In the genomic region with DNA sequence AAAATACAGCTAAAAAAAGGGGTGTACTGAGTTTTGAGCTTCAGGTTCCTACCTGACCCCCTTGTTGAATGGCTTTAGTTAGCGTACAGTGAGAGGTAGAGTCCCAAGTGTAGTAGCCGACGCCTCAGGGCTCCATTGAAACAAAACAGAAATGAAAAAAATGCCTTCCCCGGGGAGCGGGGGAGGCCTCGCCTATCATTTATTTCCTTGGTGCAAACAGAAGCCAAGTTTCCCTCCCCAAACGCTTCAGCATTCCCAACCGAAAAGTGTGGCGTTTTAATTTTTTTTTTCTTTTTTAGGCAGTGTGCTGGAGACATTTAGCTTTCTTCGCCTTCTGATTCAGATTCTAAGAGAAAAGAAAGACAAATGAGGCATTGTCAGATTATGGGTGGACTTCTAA, we compare ENCODE assay signal across 20 mouse cellular contexts. TPM values are rescaled to one million over a fixed set of nuclear protein-coding genes. Genes with fewer than 3 reads are reported as not detected.
DNase-seq lines count a peak whose midpoint lies in the region; TF ChIP-seq lines count a peak whose summit lies in the region.
"Had no signal": no experiment of that assay in that cellular context is flagged by ENCODE, and none has a peak within 500 bp of the region (broad histone marks: within the 10 kb centered on the region; RNA-seq: fewer than 3 reads in every experiment).

No protein-coding gene starts in this region.

- no peak for TF ChIP-seq CTCF in layer of hippocampus, adult 2 months (conservative IDR thresholded peaks at IDR 0.05)
- no peak for TF ChIP-seq CTCF in cortical plate, adult 2 months (IDR thresholded peaks at IDR 0.05; ENCODE audit: extremely low read depth, insufficient read depth, low read length)

- peak overlapping the region; percentile 43 for H3K27ac ChIP-seq in layer of hippocampus, adult 2 months
- 0 out of 2 replicates have a peak overlapping the region, but pooled peaks have one; percentile 43 for H3K27ac ChIP-seq in cortical plate, adult 2 months (ENCODE audit: insufficient read depth, low read length)
- H3K27ac ChIP-seq: embryonic facial prominence, embryonic 10.5 days; embryonic facial prominence, embryonic 12.5 days; forebrain, embryonic 13.5 days; forebrain, embryonic 15.5 days had no signal

- H3K4me1 ChIP-seq in cortical plate, adult 2 months (ENCODE audit: control insufficient read depth, insufficient read depth, low read length) = peaks cover 3% of the 10 kb centered on the region; the same call in 1 of the 2 replicates
- H3K4me1 ChIP-seq: embryonic facial prominence, embryonic 10.5 days; embryonic facial prominence, embryonic 12.5 days had no signal

- H3K4me3 ChIP-seq in layer of hippocampus, adult 2 months = no peak overlapping the region
- no peak overlapping the region for H3K4me3 ChIP-seq in cortical plate, adult 2 months (ENCODE audit: insufficient read depth, low read length)
- H3K4me3 ChIP-seq: embryonic facial prominence, embryonic 10.5 days; embryonic facial prominence, embryonic 12.5 days; forebrain, embryonic 13.5 days; forebrain, embryonic 15.5 days had no signal

- no peak for TF ChIP-seq POLR2A in cortical plate, adult 2 months (IDR thresholded peaks at IDR 0.05; ENCODE audit: extremely low read depth, insufficient read depth, low read length)

- no peak for DNase-seq in layer of hippocampus, adult 2 months (ENCODE audit: low spot score in 2 of 2)
- DNase-seq in layer of hippocampus, adult 9-10 months (ENCODE audit: low spot score) = no peak
- DNase-seq in right cerebral cortex, adult 18-20 months = peak; percentile 54
- DNase-seq in right cerebral cortex, postnatal 4 days = no peak
- no peak for DNase-seq in adrenal gland, postnatal 25 days
- DNase-seq: adrenal gland, adult 2 months; adrenal gland, postnatal 10 days; adrenal gland, postnatal 36 days; cerebellum, adult 11 months; cerebellum, adult 18-20 months; cerebellum, adult 8-10 months; cerebellum, adult 9-11 months; cerebellum, postnatal 14 days; cerebellum, postnatal 36 days; forebrain, postnatal 0 days had no signal

RNA-seq across cellular contexts. Expression of a gene that starts 49.7 kb away (rescaled TPM):
- total RNA-seq in layer of hippocampus, adult 2 months (2021) = 100 to 1,000 TPM; 261 to 264 TPM
- 168 and 176 TPM in 2 replicates for polyA plus RNA-seq in cortical plate, adult 2 months (2012; rRNA removed)
- 8.8 and 11.7 TPM in 2 replicates for total RNA-seq in adrenal gland, postnatal 25 days (2021)

Comparison
In these comparisons a context has a peak if more than half of its experiments do, and no peak if none do; other contexts are left out.
1. RNA of a gene that starts 49.7 kb away (total RNA-seq): 261 to 264 TPM in layer of hippocampus, adult 2 months; 8.8 to 11.7 TPM in adrenal gland, postnatal 25 days; every median in the first group is over 10 times any median in the second.